Comparison of ENCODE assay signal across 8 mouse cellular contexts in genomic region chr7:89404734-89405440, GRCm38 (mm10). TPM values are rescaled to one million over a fixed set of nuclear protein-coding genes. Genes with fewer than 3 reads are reported as not detected.
A peak's percentile ranks its signal among the peaks of the same experiment; 100 is the strongest.
DNase-seq lines count a peak whose midpoint lies in the region; ATAC-seq and TF ChIP-seq lines count a peak whose summit lies in the region.

No protein-coding gene starts in this region.

- H3K36me3 ChIP-seq in hindbrain, embryonic 13.5 days = 0 out of 2 replicates have a peak, but pooled peaks cover 4% of the 10 kb centered on the region
- peaks cover 12% of the 10 kb centered on the region; the same call in 1 of the 2 replicates for H3K36me3 ChIP-seq in liver, embryonic 12.5 days
- no peaks in the 10 kb centered on the region for H3K36me3 ChIP-seq in midbrain, postnatal 0 days (ENCODE audit: insufficient read depth, low read length)

- TF ChIP-seq CTCF in layer of hippocampus, adult 2 months (conservative IDR thresholded peaks at IDR 0.05) = no peak
- TF ChIP-seq CTCF in midbrain, postnatal 0 days (IDR thresholded peaks at IDR 0.05) = no peak

- peak overlapping the region; percentile 97 for H3K4me2 ChIP-seq in hindbrain, embryonic 13.5 days
- peak overlapping the region; percentile 95 for H3K4me2 ChIP-seq in liver, embryonic 12.5 days
- H3K4me2 ChIP-seq in midbrain, postnatal 0 days (ENCODE audit: low read depth, low read length, poor library complexity, severe bottlenecking) = peak overlapping the region; percentile 99

- 2% methylated on average over 35 of the region's 35 CpGs for WGBS in hindbrain, embryonic 13.5 days
- 1% methylated on average over 35 of the region's 35 CpGs for WGBS in liver, embryonic 12.5 days (ENCODE audit: insufficient replicate concordance)
- WGBS in midbrain, postnatal 0 days = under 1% methylated on average over 34 of the region's 35 CpGs

- peaks cover 27% of the 10 kb centered on the region for H3K4me1 ChIP-seq in hindbrain, embryonic 13.5 days (replicated peaks)
- peaks cover 23% of the 10 kb centered on the region for H3K4me1 ChIP-seq in liver, embryonic 12.5 days
- H3K4me1 ChIP-seq in midbrain, postnatal 0 days (ENCODE audit: insufficient read depth, low read length) = no peaks in the 10 kb centered on the region

- DNase-seq in layer of hippocampus, adult 2 months (ENCODE audit: low spot score in 2 of 2) = no peak
- no peak for DNase-seq in layer of hippocampus, postnatal 36 days
- peak; percentile 76 for DNase-seq in adrenal gland, postnatal 14 days
- peak; percentile 69 for DNase-seq in gastrocnemius, adult 18-20 months (ENCODE audit: low spot score)
- DNase-seq in midbrain, postnatal 0 days (ENCODE audit: low spot score) = no peak
- no peak for DNase-seq in layer of hippocampus, adult 11-12 months (ENCODE audit: low spot score)

- H3K27ac ChIP-seq in layer of hippocampus, adult 2 months = peak overlapping the region; percentile 93
- H3K27ac ChIP-seq in hindbrain, embryonic 13.5 days = no peak overlapping the region
- H3K27ac ChIP-seq in liver, embryonic 12.5 days = peak overlapping the region; percentile 68
- H3K27ac ChIP-seq in midbrain, postnatal 0 days (ENCODE audit: low read depth, low read length) = peak overlapping the region; percentile 69

- peak overlapping the region; percentile 90 for H3K4me3 ChIP-seq in layer of hippocampus, adult 2 months
- H3K4me3 ChIP-seq in hindbrain, embryonic 13.5 days = peak overlapping the region; percentile 71
- peak overlapping the region; percentile 69 for H3K4me3 ChIP-seq in liver, embryonic 12.5 days
- H3K4me3 ChIP-seq in midbrain, postnatal 0 days (ENCODE audit: low read depth, low read length) = peak overlapping the region; percentile 74

- no peaks in the 10 kb centered on the region for H3K9me3 ChIP-seq in hindbrain, embryonic 13.5 days
- H3K9me3 ChIP-seq in liver, embryonic 12.5 days (replicated peaks) = no peaks in the 10 kb centered on the region
- H3K9me3 ChIP-seq in midbrain, postnatal 0 days (ENCODE audit: low read length) = no peaks in the 10 kb centered on the region

- peak overlapping the region; percentile 83 for H3K9ac ChIP-seq in hindbrain, embryonic 13.5 days
- H3K9ac ChIP-seq in liver, embryonic 12.5 days = peak overlapping the region; percentile 72
- peak overlapping the region; percentile 77 for H3K9ac ChIP-seq in midbrain, postnatal 0 days (replicated peaks; ENCODE audit: low read length, poor library complexity, severe bottlenecking)

- peaks cover 19% of the 10 kb centered on the region for H3K27me3 ChIP-seq in hindbrain, embryonic 13.5 days
- peaks cover 53% of the 10 kb centered on the region for H3K27me3 ChIP-seq in liver, embryonic 12.5 days (replicated peaks)
- no peaks in the 10 kb centered on the region for H3K27me3 ChIP-seq in midbrain, postnatal 0 days (ENCODE audit: insufficient read depth, low read length)

- ATAC-seq in hindbrain, embryonic 13.5 days (ENCODE audit: low FRiP score) = no peak
- ATAC-seq in liver, embryonic 12.5 days = no peak
- ATAC-seq in midbrain, postnatal 0 days (ENCODE audit: low FRiP score) = no peak; the same call in 1 of the 2 replicates

RNA-seq across cellular contexts. Expression of gene Fzd4, which starts 0.7 kb away (rescaled TPM):
- total RNA-seq in layer of hippocampus, adult 2 months (2021) = 1 to 10 TPM; 6.1 to 7.2 TPM
- total RNA-seq in layer of hippocampus, postnatal 36 days (2021) = 1 to 10 TPM; 7.4 to 9.0 TPM
- 64.1 and 71.0 TPM in 2 replicates for total RNA-seq in adrenal gland, postnatal 14 days (2021)
- 10 to 100 TPM; 19.9 to 33.3 TPM for total RNA-seq in gastrocnemius, adult 18-20 months (2021)
- 2.1 and 2.4 TPM in 2 replicates for polyA plus RNA-seq in hindbrain, embryonic 13.5 days (2015; fragmentation: Nextera tagmentation; extraction: Ambion mirVana)
- 3.5 and 4.5 TPM in 2 replicates for polyA plus RNA-seq in liver, embryonic 12.5 days (2016; fragmentation: Nextera tagmentation; extraction: Ambion mirVana)
- 3.9 and 4.4 TPM in 2 replicates for total RNA-seq in midbrain, postnatal 0 days (2014; rRNA removed)
- polyA plus RNA-seq in midbrain, postnatal 0 days (2015; fragmentation: Nextera tagmentation; extraction: Ambion mirVana) = 1.2 and 1.5 TPM in 2 replicates

RNA-seq across cellular contexts. Expression of gene Tmem135, which starts 0.9 kb away (rescaled TPM):
- 10 to 100 TPM; 73.3 to 74.1 TPM for total RNA-seq in layer of hippocampus, adult 2 months (2021)
- 10 to 100 TPM; 72.9 to 82.2 TPM for total RNA-seq in layer of hippocampus, postnatal 36 days (2021)
- total RNA-seq in adrenal gland, postnatal 14 days (2021) = 106 and 108 TPM in 2 replicates
- 10 to 100 TPM; 16.4 to 17.1 TPM for total RNA-seq in gastrocnemius, adult 18-20 months (2021)
- polyA plus RNA-seq in hindbrain, embryonic 13.5 days (2015; fragmentation: Nextera tagmentation; extraction: Ambion mirVana) = 20.3 and 24.5 TPM in 2 replicates
- polyA plus RNA-seq in liver, embryonic 12.5 days (2016; fragmentation: Nextera tagmentation; extraction: Ambion mirVana) = 16.0 and 16.7 TPM in 2 replicates
- 34.9 and 35.7 TPM in 2 replicates for total RNA-seq in midbrain, postnatal 0 days (2014; rRNA removed)
- 28.7 and 33.5 TPM in 2 replicates for polyA plus RNA-seq in midbrain, postnatal 0 days (2015; fragmentation: Nextera tagmentation; extraction: Ambion mirVana)

Comparison
In these comparisons a context has a peak if more than half of its experiments do, and no peak if none do; other contexts are left out.
1. DNase-seq: peak in adrenal gland, postnatal 14 days (single experiment) and gastrocnemius, adult 18-20 months (single experiment); none in layer of hippocampus, adult 2 months (0 of 2), layer of hippocampus, postnatal 36 days (0 of 2), midbrain, postnatal 0 days (single experiment) and layer of hippocampus, adult 11-12 months (single experiment).
2. Peak in every context shown above with its lines, with median percentiles within 50 percentile points of each other: H3K4me3 ChIP-seq, H3K4me2 ChIP-seq and H3K9ac ChIP-seq.